Mouse (Mus musculus): ENCODE results near the gene Mrpl37. TPM values are rescaled to one million over a fixed set of nuclear protein-coding genes. Genes with fewer than 3 reads are reported as not detected.

The Mrpl37 gene
- polyA plus RNA-seq, 1 experiment: 59.2 TPM

GRCm38 (mm10) chr4:107061560-107061959 is 5.1 kb downstream of the Mrpl37 start:
- Histone ChIP-seq H3K9ac (ENCODE audit: low read depth, poor library complexity, severe bottlenecking) (no peak overlapping the region), H3K4me1 (ENCODE audit: control insufficient read depth, insufficient read depth, low read length) (no peaks in the 10 kb centered on the region), H3K27me3 (ENCODE audit: control insufficient read depth, insufficient read depth, low read length, poor library complexity, severe bottlenecking) (no peaks in the 10 kb centered on the region), H3K4me3 (ENCODE audit: low read depth, low read length) (no peak overlapping the region), H3K27ac (ENCODE audit: insufficient read depth, low read length) (no peak overlapping the region), H3K36me3 (ENCODE audit: control insufficient read depth, insufficient read depth, low read length, poor library complexity, severe bottlenecking) (peaks cover 22% of the 10 kb centered on the region), H3K9me3 (replicated peaks; ENCODE audit: control insufficient read depth, insufficient read depth, low read length, poor library complexity, severe bottlenecking) (no peaks in the 10 kb centered on the region)
- TF ChIP-seq CTCF (IDR thresholded peaks at IDR 0.05; ENCODE audit: low read depth, low read length): no peak
- TF ChIP-seq POLR2A (IDR thresholded peaks at IDR 0.05; ENCODE audit: insufficient read depth, low read length): no peak
- TF ChIP-seq EP300 (IDR thresholded peaks at IDR 0.05; ENCODE audit: insufficient read depth, low read depth, low read length): no peak

- TF ChIP-seq POLR2A (IDR thresholded peaks at IDR 0.05; ENCODE audit: insufficient read depth, low read length) (no peak), EP300 (IDR thresholded peaks at IDR 0.05; ENCODE audit: insufficient read depth, low read depth, low read length) (no peak)
- Histone ChIP-seq H3K9ac (ENCODE audit: low read depth, poor library complexity, severe bottlenecking) (no peak overlapping the region), H3K27me3 (ENCODE audit: control insufficient read depth, insufficient read depth, low read length, poor library complexity, severe bottlenecking) (no peaks in the 10 kb centered on the region), H3K4me1 (ENCODE audit: control insufficient read depth, insufficient read depth, low read length) (no peaks in the 10 kb centered on the region), H3K27ac (ENCODE audit: insufficient read depth, low read length) (no peak overlapping the region), H3K4me3 (ENCODE audit: low read depth, low read length) (no peak overlapping the region), H3K9me3 (replicated peaks; ENCODE audit: control insufficient read depth, insufficient read depth, low read length, poor library complexity, severe bottlenecking) (no peaks in the 10 kb centered on the region), H3K36me3 (ENCODE audit: control insufficient read depth, insufficient read depth, low read length, poor library complexity, severe bottlenecking) (peaks cover 22% of the 10 kb centered on the region)
Measured at GRCm38 (mm10) chr4:107058781-107059180, 7.9 kb downstream of the Mrpl37 start.

DNA sequence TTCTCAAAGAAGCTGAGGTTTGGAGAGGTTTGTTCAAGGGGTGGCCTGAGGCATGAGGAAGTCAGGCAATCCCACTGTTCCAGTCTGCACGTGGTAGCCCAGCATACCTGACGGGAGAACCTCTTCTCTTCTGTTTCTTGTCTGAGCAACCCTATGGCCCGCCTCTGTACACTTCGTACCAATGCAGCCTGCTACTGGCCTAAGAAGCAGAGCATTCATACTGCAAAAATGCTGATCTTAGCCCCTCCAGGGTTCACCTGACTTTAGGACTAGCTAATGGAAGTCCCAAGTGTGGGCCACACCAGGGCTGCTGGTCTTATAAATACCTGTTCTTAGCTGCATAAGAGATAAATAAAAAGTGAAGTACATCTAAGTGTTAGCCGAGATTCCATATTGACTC is 8.3 kb downstream of the Mrpl37 start:
- Histone ChIP-seq H3K4me3 (ENCODE audit: low read depth, low read length) (no peak overlapping the region), H3K4me1 (ENCODE audit: control insufficient read depth, insufficient read depth, low read length) (no peaks in the 10 kb centered on the region), H3K9me3 (replicated peaks; ENCODE audit: control insufficient read depth, insufficient read depth, low read length, poor library complexity, severe bottlenecking) (no peaks in the 10 kb centered on the region), H3K27ac (ENCODE audit: insufficient read depth, low read length) (no peak overlapping the region), H3K36me3 (ENCODE audit: control insufficient read depth, insufficient read depth, low read length, poor library complexity, severe bottlenecking) (peaks cover 22% of the 10 kb centered on the region), H3K9ac (ENCODE audit: low read depth, poor library complexity, severe bottlenecking) (no peak overlapping the region), H3K27me3 (ENCODE audit: control insufficient read depth, insufficient read depth, low read length, poor library complexity, severe bottlenecking) (no peaks in the 10 kb centered on the region)
- no peak for TF ChIP-seq EP300 (IDR thresholded peaks at IDR 0.05; ENCODE audit: insufficient read depth, low read depth, low read length)
- no peak for TF ChIP-seq POLR2A (IDR thresholded peaks at IDR 0.05; ENCODE audit: insufficient read depth, low read length)
- no peak for TF ChIP-seq CTCF (IDR thresholded peaks at IDR 0.05; ENCODE audit: low read depth, low read length)

GRCm38 (mm10) chr4:107056088-107056487 is 10.6 kb downstream of the Mrpl37 start:
- Histone ChIP-seq H3K4me1 (ENCODE audit: control insufficient read depth, insufficient read depth, low read length) (no peaks in the 10 kb centered on the region), H3K4me3 (ENCODE audit: low read depth, low read length) (no peak overlapping the region), H3K36me3 (ENCODE audit: control insufficient read depth, insufficient read depth, low read length, poor library complexity, severe bottlenecking) (peaks cover 10% of the 10 kb centered on the region), H3K27ac (ENCODE audit: insufficient read depth, low read length) (no peak overlapping the region), H3K27me3 (ENCODE audit: control insufficient read depth, insufficient read depth, low read length, poor library complexity, severe bottlenecking) (no peaks in the 10 kb centered on the region), H3K9me3 (replicated peaks; ENCODE audit: control insufficient read depth, insufficient read depth, low read length, poor library complexity, severe bottlenecking) (no peaks in the 10 kb centered on the region), H3K9ac (ENCODE audit: low read depth, poor library complexity, severe bottlenecking) (no peak overlapping the region)
- TF ChIP-seq POLR2A (IDR thresholded peaks at IDR 0.05; ENCODE audit: insufficient read depth, low read length): no peak
- TF ChIP-seq CTCF (IDR thresholded peaks at IDR 0.05; ENCODE audit: low read depth, low read length): no peak
- no peak for TF ChIP-seq EP300 (IDR thresholded peaks at IDR 0.05; ENCODE audit: insufficient read depth, low read depth, low read length)

GRCm38 (mm10) chr4:107052962-107053553 is 13.6 kb downstream of the Mrpl37 start:
- Histone ChIP-seq H3K4me1 (ENCODE audit: control insufficient read depth, insufficient read depth, low read length) (no peaks in the 10 kb centered on the region), H3K9me3 (replicated peaks; ENCODE audit: control insufficient read depth, insufficient read depth, low read length, poor library complexity, severe bottlenecking) (no peaks in the 10 kb centered on the region), H3K27ac (ENCODE audit: insufficient read depth, low read length) (no peak overlapping the region), H3K9ac (ENCODE audit: low read depth, poor library complexity, severe bottlenecking) (no peak overlapping the region), H3K36me3 (ENCODE audit: control insufficient read depth, insufficient read depth, low read length, poor library complexity, severe bottlenecking) (no peaks in the 10 kb centered on the region; the same call in 1 of the 2 replicates), H3K27me3 (ENCODE audit: control insufficient read depth, insufficient read depth, low read length, poor library complexity, severe bottlenecking) (no peaks in the 10 kb centered on the region), H3K4me3 (ENCODE audit: low read depth, low read length) (no peak overlapping the region)
- no peak for TF ChIP-seq POLR2A (IDR thresholded peaks at IDR 0.05; ENCODE audit: insufficient read depth, low read length)
- no peak for TF ChIP-seq CTCF (IDR thresholded peaks at IDR 0.05; ENCODE audit: low read depth, low read length)
- no peak for TF ChIP-seq EP300 (IDR thresholded peaks at IDR 0.05; ENCODE audit: insufficient read depth, low read depth, low read length)

- Histone ChIP-seq H3K9ac (ENCODE audit: low read depth, poor library complexity, severe bottlenecking) (no peak overlapping the region), H3K27me3 (ENCODE audit: control insufficient read depth, insufficient read depth, low read length, poor library complexity, severe bottlenecking) (no peaks in the 10 kb centered on the region), H3K4me1 (ENCODE audit: control insufficient read depth, insufficient read depth, low read length) (no peaks in the 10 kb centered on the region), H3K4me3 (ENCODE audit: low read depth, low read length) (no peak overlapping the region), H3K9me3 (replicated peaks; ENCODE audit: control insufficient read depth, insufficient read depth, low read length, poor library complexity, severe bottlenecking) (no peaks in the 10 kb centered on the region), H3K36me3 (ENCODE audit: control insufficient read depth, insufficient read depth, low read length, poor library complexity, severe bottlenecking) (no peaks in the 10 kb centered on the region; the same call in 1 of the 2 replicates), H3K27ac (ENCODE audit: insufficient read depth, low read length) (no peak overlapping the region)
- TF ChIP-seq CTCF (IDR thresholded peaks at IDR 0.05; ENCODE audit: low read depth, low read length): no peak
Measured at GRCm38 (mm10) chr4:107051889-107052288, 14.8 kb downstream of the Mrpl37 start.

Measured in ES-Bruce4 (cell line).